Mouse (Mus musculus) liver, embryonic 18 days (tissue): ENCODE results near the gene Senp8. TPM values are rescaled to one million over a fixed set of nuclear protein-coding genes. Genes with fewer than 3 reads are reported as not detected.

Experiments used
- polyA plus RNA-seq: library from polyadenylated mRNA; depleted of rRNA; stranded (reverse); fragments of >200 nt; gene quantifications from 2 replicates; pipeline ENCODE4 v1.2.3, GENCODE M21; 2012; rRNA removed

The Senp8 gene
- polyA plus RNA-seq, result 1.1 and 1.4 TPM in 2 replicates

DNA sequence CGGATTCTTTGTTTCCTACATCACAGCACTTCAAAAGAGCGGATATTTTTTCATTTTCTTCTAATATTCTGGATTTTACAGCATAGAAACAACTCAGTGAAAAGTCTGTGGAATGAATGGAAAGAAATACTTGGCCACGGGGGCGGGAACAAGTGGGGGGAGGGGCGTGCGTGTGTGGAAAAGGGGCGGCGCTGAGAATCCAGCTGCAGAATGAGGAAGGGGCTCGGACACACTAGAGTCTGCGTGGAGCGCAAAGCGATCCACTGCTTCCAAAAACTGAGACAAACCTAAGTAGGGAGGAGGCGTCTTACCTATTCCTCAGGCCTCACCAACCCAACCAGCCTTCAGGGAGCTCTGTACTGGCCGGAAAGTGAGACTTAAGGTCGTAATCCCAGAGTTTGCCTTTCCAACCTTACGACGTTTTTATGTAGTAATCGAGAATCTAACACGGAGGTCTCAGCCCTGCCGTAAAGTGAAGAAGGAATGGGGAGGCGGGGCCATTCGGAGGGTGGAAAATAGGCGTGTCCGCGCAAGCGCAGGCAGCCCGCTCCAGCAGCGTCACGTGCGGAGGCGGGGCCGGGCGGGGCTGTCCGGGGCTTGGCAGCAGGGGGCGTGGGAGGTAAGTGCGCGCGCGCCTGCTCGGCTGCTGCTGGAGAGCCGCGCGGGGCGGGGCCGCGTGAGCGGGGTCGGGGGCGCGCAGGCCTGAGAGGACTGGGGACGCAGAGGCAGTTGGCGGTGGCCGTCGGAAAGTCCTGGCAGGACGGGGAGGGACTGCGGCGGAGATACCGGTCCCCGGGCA is at the start of gene Senp8, which contains the start of gene Myo9a:
Gene Senp8, minus strand, starts transcription at position 444 of the 799 bp plus-strand sequence.
Gene Myo9a, plus strand, starts transcription at position 630 of the 799 bp plus-strand sequence.

Other genes with a start within 250 kb of the Senp8 start
- 27.6 and 29.3 TPM in 2 replicates for gene Hexa, start 211.2 kb downstream of the Senp8 start, polyA plus RNA-seq
- 0.07 and 0.11 TPM in 2 replicates for gene Tmem202, start 210.9 kb downstream of the Senp8 start, polyA plus RNA-seq
- not detected in 2 replicates for gene Celf6, start 172.8 kb downstream of the Senp8 start, polyA plus RNA-seq
- gene Parp6, start 133.4 kb downstream of the Senp8 start, polyA plus RNA-seq, result 6.4 and 7.6 TPM in 2 replicates
- 137 and 139 TPM in 2 replicates for gene Pkm, start 94.3 kb downstream of the Senp8 start, polyA plus RNA-seq
- gene Gramd2, start 70.6 kb downstream of the Senp8 start, polyA plus RNA-seq, result 0.67 and 0.74 TPM in 2 replicates
- gene Myo9a, start 186 bp upstream of the Senp8 start, polyA plus RNA-seq, result 2.0 and 2.3 TPM in 2 replicates
- gene Nr2e3, start 209.9 kb upstream of the Senp8 start, polyA plus RNA-seq, result 0.04 TPM in 1 of 2 replicates, not detected in the other